Comparison of ENCODE assay signal across 8 mouse cellular contexts in genomic region chr14:26533267-26533666, GRCm38 (mm10). TPM values are rescaled to one million over a fixed set of nuclear protein-coding genes. Genes with fewer than 3 reads are reported as not detected.
DNase-seq lines count a peak whose midpoint lies in the region; ATAC-seq and TF ChIP-seq lines count a peak whose summit lies in the region.

No protein-coding gene starts in this region.

- 11% methylated on average over 19 of the region's 19 CpGs for WGBS in heart, adult 2 months
- 26% methylated on average over 19 of the region's 19 CpGs for WGBS in midbrain, embryonic 16.5 days

- no peak for TF ChIP-seq EP300 in heart, adult 2 months (IDR thresholded peaks at IDR 0.05; ENCODE audit: insufficient read depth, low read depth, low read length)

- no peak for TF ChIP-seq CTCF in heart, adult 2 months (IDR thresholded peaks at IDR 0.05)

- peaks cover 12% of the 10 kb centered on the region for H3K4me1 ChIP-seq in heart, adult 2 months (ENCODE audit: control insufficient read depth, insufficient read depth, low read length)
- H3K4me1 ChIP-seq in ES-E14 (ENCODE audit: control insufficient read depth in 2 of 2, insufficient read depth in 2 of 2, low read length in 2 of 2, poor library complexity in 1 of 2), result peaks cover 0 to 8% of the 10 kb centered on the region in 2 experiments; a peak in 2 of 4 replicates
- peaks cover 40% of the 10 kb centered on the region for H3K4me1 ChIP-seq in midbrain, embryonic 16.5 days (ENCODE audit: control insufficient read depth, insufficient read depth, low read length)

- H3K79me2 ChIP-seq in heart, adult 2 months (replicated peaks; ENCODE audit: control insufficient read depth, insufficient read depth, low read length), result peaks cover 11% of the 10 kb centered on the region

- peak overlapping the region; percentile 93 for H3K27ac ChIP-seq in heart, adult 2 months
- no peak overlapping the region for H3K27ac ChIP-seq in ES-E14 (ENCODE audit: insufficient read depth, low read depth, low read length, poor library complexity, severe bottlenecking)
- no peak overlapping the region for H3K27ac ChIP-seq in midbrain, embryonic 16.5 days (ENCODE audit: low read length)

- peak overlapping the region; percentile 99 for H3K9ac ChIP-seq in heart, adult 2 months (ENCODE audit: low read depth, low read length)
- peak overlapping the region; percentile 99; the same call in 1 of the 2 replicates for H3K9ac ChIP-seq in ES-E14 (ENCODE audit: insufficient read depth, low read depth, low read length, poor library complexity, severe bottlenecking)
- peak overlapping the region; percentile 87 for H3K9ac ChIP-seq in midbrain, embryonic 16.5 days (ENCODE audit: low read depth, low read length)

- peak; percentile 27 to 42 for DNase-seq in heart, adult 2 months
- DNase-seq in heart, postnatal 10 days, result no peak
- DNase-seq in ES-E14 (ENCODE audit: low read depth, low spot score) (no peak), MN1 (ENCODE audit: low spot score) (no peak)
- DNase-seq in kidney, postnatal 25 days, result peak; percentile 21 to 49
- no peak for DNase-seq in right cerebral cortex, postnatal 36 days (ENCODE audit: low spot score in 2 of 2)

- H3K4me3 ChIP-seq in heart, adult 2 months, result peak overlapping the region; percentile 88
- peak overlapping the region; percentile 81 to 100 for H3K4me3 ChIP-seq in ES-E14 (ENCODE audit: insufficient read depth in 1 of 2, low read depth in 1 of 2, low read length in 2 of 2, poor library complexity in 1 of 2, severe bottlenecking in 1 of 2)
- peak overlapping the region; percentile 99 for H3K4me3 ChIP-seq in midbrain, embryonic 16.5 days (ENCODE audit: low read depth, low read length)

- ATAC-seq in erythroblast, adult 5-6 weeks (replicated peaks; ENCODE audit: low FRiP score, poor library complexity, severe bottlenecking), result peak; percentile 29; the same call in 1 of the 2 replicates
- ATAC-seq in midbrain, embryonic 16.5 days, result no peak

- H3K36me3 ChIP-seq in heart, adult 2 months (ENCODE audit: control insufficient read depth, insufficient read depth, low read length), result peaks cover 26% of the 10 kb centered on the region
- peaks cover 5% of the 10 kb centered on the region for H3K36me3 ChIP-seq in ES-E14 (ENCODE audit: control insufficient read depth, insufficient read depth, low read length, poor library complexity, severe bottlenecking)
- no peaks in the 10 kb centered on the region for H3K36me3 ChIP-seq in midbrain, embryonic 16.5 days (ENCODE audit: control insufficient read depth, insufficient read depth, low read length)

- in situ Hi-C loops in ES-E14 (cut with MboI; ENCODE audit: low sequenced_read_pairs in 2 of 2, unreplicated experiment in 2 of 2), result loop anchor here in 1 of 2 experiments (10.0 kb wide), 1 partner anchor 62 kb away; no protein-coding TSS in a partner anchor

- H3K27me3 ChIP-seq in heart, adult 2 months (ENCODE audit: control insufficient read depth, insufficient read depth, low read length), result no peaks in the 10 kb centered on the region
- H3K27me3 ChIP-seq in midbrain, embryonic 16.5 days (ENCODE audit: control insufficient read depth, insufficient read depth, low read depth, low read length), result no peaks in the 10 kb centered on the region

- no peak for TF ChIP-seq POLR2A in heart, adult 2 months (IDR thresholded peaks at IDR 0.05; ENCODE audit: insufficient read depth, low read depth, low read length)

- intact Hi-C loops in heart, adult 2 months (cut with DNase I), result loop anchor here (2.0 kb wide), 1 partner anchor 40 kb away; no protein-coding TSS in a partner anchor
- intact Hi-C loops in heart, postnatal 10 days (cut with DNase I), result loop anchor here (5.0 kb wide), 1 partner anchor 104 kb away; the partner anchor contains the start of gene Arf4

- peak overlapping the region; percentile 83 for H3K4me2 ChIP-seq in midbrain, embryonic 16.5 days (ENCODE audit: low read length)

- no peaks in the 10 kb centered on the region for H3K9me3 ChIP-seq in ES-E14 (ENCODE audit: control insufficient read depth, insufficient read depth, low read depth, low read length)
- no peaks in the 10 kb centered on the region for H3K9me3 ChIP-seq in midbrain, embryonic 16.5 days (replicated peaks; ENCODE audit: control insufficient read depth, low read length, poor library complexity, severe bottlenecking)

TF ChIP-seq in ES-E14, 5 proteins besides CTCF, POLR2A, EP300 and RAD21:
- no peak for TF ChIP-seq ZNF384 (IDR thresholded peaks at IDR 0.05; ENCODE audit: low read depth, low read length)
- no peak for TF ChIP-seq HCFC1 (IDR thresholded peaks at IDR 0.05; ENCODE audit: borderline replicate concordance, insufficient read depth, low read length)
- TF ChIP-seq MAFK (IDR thresholded peaks at IDR 0.05; ENCODE audit: insufficient read depth, low read depth, low read length), result no peak
- no peak for TF ChIP-seq CHD2 (IDR thresholded peaks at IDR 0.05; ENCODE audit: low read depth, low read length)
- TF ChIP-seq ZC3H11A (IDR thresholded peaks at IDR 0.05; ENCODE audit: borderline replicate concordance, low read depth, low read length), result no peak

RNA-seq across cellular contexts. Expression of gene Slmap, which starts 1.5 kb away (rescaled TPM):
- total RNA-seq in heart, adult 2 months (2021), result 100 to 1,000 TPM; 249 to 283 TPM
- 32.7 and 59.1 TPM in 2 replicates for polyA plus RNA-seq in heart, adult 2 months (2012; rRNA removed)
- 100 to 1,000 TPM; 351 to 367 TPM for total RNA-seq in heart, postnatal 10 days (2021)
- total RNA-seq in ES-E14 (2012; rRNA removed), result 45.0 and 45.2 TPM in 2 replicates
- total RNA-seq in erythroblast, adult 5-6 weeks (2015; ENCODE audit: low replicate concordance), result 22.1 and 33.0 TPM in 2 replicates
- 27.9 and 42.7 TPM in 2 replicates for total RNA-seq in erythroblast, adult 5-6 weeks (2017; ENCODE audit: low replicate concordance)
- 11.3 and 13.6 TPM in 2 replicates for polyA plus RNA-seq in midbrain, embryonic 16.5 days (2015; fragmentation: Nextera tagmentation; extraction: Ambion mirVana)

RNA-seq across cellular contexts. Expression of gene Dennd6a, which starts 40.4 kb away (rescaled TPM):
- total RNA-seq in heart, adult 2 months (2021), result 10 to 100 TPM; 13.4 to 14.0 TPM
- polyA plus RNA-seq in heart, adult 2 months (2012; rRNA removed), result 6.9 and 11.3 TPM in 2 replicates
- 10 to 100 TPM; 26.1 to 26.2 TPM for total RNA-seq in heart, postnatal 10 days (2021)
- 19.9 and 22.4 TPM in 2 replicates for total RNA-seq in ES-E14 (2012; rRNA removed)
- total RNA-seq in erythroblast, adult 5-6 weeks (2015; ENCODE audit: low replicate concordance), result 6.9 and 7.3 TPM in 2 replicates
- total RNA-seq in erythroblast, adult 5-6 weeks (2017; ENCODE audit: low replicate concordance), result 4.7 and 11.6 TPM in 2 replicates
- polyA plus RNA-seq in midbrain, embryonic 16.5 days (2015; fragmentation: Nextera tagmentation; extraction: Ambion mirVana), result 15.2 and 17.3 TPM in 2 replicates

Comparison
In these comparisons a context has a peak if more than half of its experiments do, and no peak if none do; other contexts are left out.
1. DNase-seq: peak in heart, adult 2 months (2 of 2) and kidney, postnatal 25 days (2 of 2); none in heart, postnatal 10 days (0 of 2), ES-E14 (single experiment), MN1 (single experiment) and right cerebral cortex, postnatal 36 days (0 of 2).
2. Peak in every context shown above with its lines, with median percentiles within 50 percentile points of each other: H3K4me3 ChIP-seq and H3K9ac ChIP-seq.